Mouse (Mus musculus) hindbrain, embryonic 13.5 days (tissue): ENCODE data around the gene Lrp6. TPM values are rescaled to one million over a fixed set of nuclear protein-coding genes. Genes with fewer than 3 reads are reported as not detected.
A peak's percentile ranks its signal among the peaks of the same experiment; 100 is the strongest.

Source experiments
- ATAC-seq: fragments of 200-750 bp; cut with Nextera tagmentation; 2 replicates; pipeline ENCODE4 v1.8.0; 2017; ENCODE audit warnings: moderate TSS enrichment; ENCODE audit not compliant: low FRiP score
- H3K27ac ChIP-seq: fragments of 300-500 bp; sonication (generic); 2 replicates; pipeline ENCODE4 v1.5.1; 2015; ENCODE audit warnings: inconsistent platforms, mild to moderate bottlenecking, moderate library complexity
- H3K27me3 ChIP-seq: fragments of 300-500 bp; sonication (generic); 2 replicates; pipeline ENCODE4 v1.6.1; 2015; ENCODE audit warnings: mild to moderate bottlenecking, inconsistent platforms
- H3K36me3 ChIP-seq: fragments of 300-500 bp; sonication (generic); 2 replicates; pipeline ENCODE4 v1.6.1; 2015; ENCODE audit warnings: mild to moderate bottlenecking, inconsistent platforms
- H3K4me1 ChIP-seq: fragments of 300-500 bp; sonication (generic); replicated peaks from 2 replicates; pipeline ENCODE4 v1.6.1; 2015; ENCODE audit warnings: inconsistent platforms
- H3K4me2 ChIP-seq: fragments of 300-500 bp; sonication (generic); 2 replicates; pipeline ENCODE4 v1.6.1; 2015; ENCODE audit warnings: inconsistent platforms, mild to moderate bottlenecking, moderate library complexity
- H3K4me3 ChIP-seq: fragments of 300-500 bp; sonication (generic); 2 replicates; pipeline ENCODE4 v1.5.1; 2015; ENCODE audit warnings: mild to moderate bottlenecking, inconsistent platforms
- H3K9ac ChIP-seq: fragments of 300-500 bp; sonication (generic); 2 replicates; pipeline ENCODE4 v1.6.1; 2015; ENCODE audit warnings: mild to moderate bottlenecking, inconsistent platforms
- H3K9me3 ChIP-seq: fragments of 300-500 bp; sonication (generic); 2 replicates; pipeline ENCODE4 v1.6.1; 2016; ENCODE audit warnings: inconsistent platforms
- WGBS: fragments of 180-500 bp; shearing (Covaris S2); methylation state at CpG from one replicate; pipeline ENCODE4 v1.1.7; 2015; 5-methylcytosine and 5-hydroxymethylcytosine counted together
- polyA plus RNA-seq: library from polyadenylated mRNA; unstranded; fragments of >200 nt; fragmentation: Nextera tagmentation; extraction: Ambion mirVana; gene quantifications from 2 replicates; pipeline ENCODE4 v1.2.1, GENCODE M21; 2015

The Lrp6 gene
- polyA plus RNA-seq, 1 experiment from 2014 or later: 22.3 TPM

GRCm38 (mm10) chr6:134469297-134469696, 97.5 kb downstream of the Lrp6 start:
- no peaks in the 10 kb centered on the region for H3K27me3 ChIP-seq
- H3K27ac ChIP-seq: no peak overlapping the region
- H3K9ac ChIP-seq: no peak overlapping the region
- H3K4me1 ChIP-seq: 0 out of 2 replicates have a peak, but pooled peaks cover 3% of the 10 kb centered on the region
- no peak overlapping the region for H3K4me3 ChIP-seq
- WGBS: 98% methylated on average over 2 of the region's 2 CpGs
- peaks cover 40% of the 10 kb centered on the region for H3K36me3 ChIP-seq
- no peak for ATAC-seq
- H3K9me3 ChIP-seq: no peaks in the 10 kb centered on the region
- no peak overlapping the region for H3K4me2 ChIP-seq

- Histone ChIP-seq H3K9me3 (no peaks in the 10 kb centered on the region), H3K27ac (no peak overlapping the region), H3K36me3 (peaks cover 47% of the 10 kb centered on the region), H3K9ac (no peak overlapping the region), H3K4me3 (no peak overlapping the region), H3K4me2 (no peak overlapping the region), H3K27me3 (no peaks in the 10 kb centered on the region), H3K4me1 (0 out of 2 replicates have a peak, but pooled peaks cover 3% of the 10 kb centered on the region)
- 83% methylated on average over 10 of the region's 10 CpGs for WGBS
- no peak for ATAC-seq
These were observed 100.0 kb downstream of the Lrp6 start for GRCm38 (mm10) chr6:134466671-134467229.

GRCm38 (mm10) chr6:134461175-134461574, 105.6 kb downstream of the Lrp6 start:
- WGBS: 94% methylated on average over 6 of the region's 6 CpGs
- no peak for ATAC-seq
- H3K36me3 ChIP-seq: peaks cover 74% of the 10 kb centered on the region
- no peaks in the 10 kb centered on the region for H3K27me3 ChIP-seq
- H3K4me2 ChIP-seq: no peak overlapping the region
- H3K9me3 ChIP-seq: no peaks in the 10 kb centered on the region
- no peak overlapping the region for H3K4me3 ChIP-seq
- H3K9ac ChIP-seq: no peak overlapping the region
- no peak overlapping the region for H3K27ac ChIP-seq
- H3K4me1 ChIP-seq: no peaks in the 10 kb centered on the region

- 93% methylated on average over 1 of the region's 1 CpGs for WGBS
- H3K36me3 ChIP-seq: peaks cover 84% of the 10 kb centered on the region
These were observed 108.4 kb downstream of the Lrp6 start for GRCm38 (mm10) chr6:134458376-134458775.

GRCm38 (mm10) chr6:134454093-134454492, 112.7 kb downstream of the Lrp6 start:
- 88% methylated on average over 1 of the region's 1 CpGs for WGBS
- Histone ChIP-seq H3K4me2 (no peak overlapping the region), H3K9ac (no peak overlapping the region), H3K27ac (no peak overlapping the region), H3K9me3 (no peaks in the 10 kb centered on the region), H3K27me3 (no peaks in the 10 kb centered on the region), H3K4me1 (peaks cover 10% of the 10 kb centered on the region; the same call in 1 of the 2 replicates), H3K4me3 (no peak overlapping the region), H3K36me3 (peaks cover 91% of the 10 kb centered on the region)
- no peak for ATAC-seq

More at GRCm38 (mm10) chr6:134458376-134458775, 108.4 kb downstream of the Lrp6 start:
- H3K27ac ChIP-seq: no peak overlapping the region
- H3K4me2 ChIP-seq: no peak overlapping the region
- no peaks in the 10 kb centered on the region for H3K4me1 ChIP-seq
- no peak for ATAC-seq
- no peaks in the 10 kb centered on the region for H3K9me3 ChIP-seq
- no peaks in the 10 kb centered on the region for H3K27me3 ChIP-seq
- no peak overlapping the region for H3K4me3 ChIP-seq
- H3K9ac ChIP-seq: no peak overlapping the region

GRCm38 (mm10) chr6:134450661-134451119, 116.1 kb downstream of the Lrp6 start:
- H3K4me2 ChIP-seq: no peak overlapping the region
- H3K36me3 ChIP-seq: peaks cover 68% of the 10 kb centered on the region
- H3K9me3 ChIP-seq: no peaks in the 10 kb centered on the region
- peak; percentile 62; the same call in 1 of the 2 replicates for ATAC-seq
- H3K27me3 ChIP-seq: no peaks in the 10 kb centered on the region
- H3K4me1 ChIP-seq: peaks cover 10% of the 10 kb centered on the region; the same call in 1 of the 2 replicates
- no peak overlapping the region for H3K4me3 ChIP-seq
- no peak overlapping the region for H3K9ac ChIP-seq
- peak overlapping the region; percentile 4; the same call in 1 of the 2 replicates for H3K27ac ChIP-seq
- WGBS: 61% methylated on average over 13 of the region's 14 CpGs

- WGBS: 58% methylated on average over 11 of the region's 11 CpGs
- peaks cover 65% of the 10 kb centered on the region for H3K36me3 ChIP-seq
- ATAC-seq: no peak
These were observed 116.8 kb downstream of the Lrp6 start for GRCm38 (mm10) chr6:134449958-134450357.

GRCm38 (mm10) chr6:134448451-134448850, 118.3 kb downstream of the Lrp6 start:
- H3K4me1 ChIP-seq: peaks cover 10% of the 10 kb centered on the region; the same call in 1 of the 2 replicates
- H3K4me3 ChIP-seq: no peak overlapping the region
- peaks cover 54% of the 10 kb centered on the region for H3K36me3 ChIP-seq
- H3K27me3 ChIP-seq: no peaks in the 10 kb centered on the region
- no peaks in the 10 kb centered on the region for H3K9me3 ChIP-seq
- H3K9ac ChIP-seq: no peak overlapping the region
- WGBS: 94% methylated on average over 12 of the region's 12 CpGs
- no peak overlapping the region for H3K4me2 ChIP-seq
- no peak overlapping the region for H3K27ac ChIP-seq
- ATAC-seq: no peak

More at GRCm38 (mm10) chr6:134449958-134450357, 116.8 kb downstream of the Lrp6 start:
- Histone ChIP-seq H3K4me2 (no peak overlapping the region), H3K4me3 (no peak overlapping the region), H3K4me1 (peaks cover 10% of the 10 kb centered on the region; the same call in 1 of the 2 replicates), H3K27ac (peak overlapping the region; percentile 23; the same call in 1 of the 2 replicates), H3K9ac (no peak overlapping the region), H3K27me3 (no peaks in the 10 kb centered on the region), H3K9me3 (no peaks in the 10 kb centered on the region)

GRCm38 (mm10) chr6:134443925-134444324, 122.8 kb downstream of the Lrp6 start:
- Histone ChIP-seq H3K9ac (no peak overlapping the region), H3K27me3 (no peaks in the 10 kb centered on the region), H3K4me2 (no peak overlapping the region), H3K9me3 (no peaks in the 10 kb centered on the region), H3K27ac (no peak overlapping the region), H3K4me3 (no peak overlapping the region), H3K4me1 (peaks cover 14% of the 10 kb centered on the region), H3K36me3 (peaks cover 18% of the 10 kb centered on the region)
- 87% methylated on average over 5 of the region's 5 CpGs for WGBS
- ATAC-seq: no peak

GRCm38 (mm10) chr6:134443198-134443904, 123.4 kb downstream of the Lrp6 start:
- Histone ChIP-seq H3K9ac (no peak overlapping the region), H3K4me2 (no peak overlapping the region), H3K9me3 (no peaks in the 10 kb centered on the region), H3K4me1 (peaks cover 15% of the 10 kb centered on the region), H3K27me3 (peaks cover under 1% of the 10 kb centered on the region; the same call in 1 of the 2 replicates), H3K4me3 (no peak overlapping the region), H3K36me3 (peaks cover 14% of the 10 kb centered on the region), H3K27ac (no peak overlapping the region)
- WGBS: 83% methylated on average over 9 of the region's 9 CpGs
- ATAC-seq: no peak

- Histone ChIP-seq H3K27ac (no peak overlapping the region), H3K4me1 (peaks cover 15% of the 10 kb centered on the region), H3K9ac (no peak overlapping the region), H3K4me2 (no peak overlapping the region), H3K36me3 (peaks cover 14% of the 10 kb centered on the region), H3K4me3 (no peak overlapping the region), H3K27me3 (peaks cover 4% of the 10 kb centered on the region; the same call in 1 of the 2 replicates), H3K9me3 (no peaks in the 10 kb centered on the region)
- WGBS: 89% methylated on average over 5 of the region's 5 CpGs
- no peak for ATAC-seq
These were observed 124.5 kb downstream of the Lrp6 start for GRCm38 (mm10) chr6:134442219-134442618.

- peaks cover 15% of the 10 kb centered on the region for H3K4me1 ChIP-seq
- H3K36me3 ChIP-seq: peaks cover 14% of the 10 kb centered on the region
- no peak overlapping the region for H3K27ac ChIP-seq
- 94% methylated on average over 3 of the region's 3 CpGs for WGBS
- H3K9ac ChIP-seq: no peak overlapping the region
- ATAC-seq: no peak
- no peaks in the 10 kb centered on the region for H3K9me3 ChIP-seq
- H3K4me3 ChIP-seq: no peak overlapping the region
- H3K4me2 ChIP-seq: no peak overlapping the region
- H3K27me3 ChIP-seq: peaks cover 4% of the 10 kb centered on the region; the same call in 1 of the 2 replicates
These were observed 125.0 kb downstream of the Lrp6 start for GRCm38 (mm10) chr6:134441716-134442115.
